Mouse (Mus musculus) thymus, adult 2 months (tissue): ENCODE results near the gene Abtb2. TPM values are rescaled to one million over a fixed set of nuclear protein-coding genes. Genes with fewer than 3 reads are reported as not detected.

Experiments used
- DNase-seq: peaks from one replicate; pipeline ENCODE4 v3.0.0; 2021
- H3K27ac ChIP-seq: fragments of 200-500 bp; 2 replicates; pipeline ENCODE4 v1.5.1; 2012; ENCODE audit warnings: low read length, control low read depth; ENCODE audit not compliant: control insufficient read depth, insufficient read depth
- H3K27me3 ChIP-seq: fragments of 200-500 bp; 2 replicates; pipeline ENCODE4 v1.6.1; 2012; ENCODE audit warnings: mild to moderate bottlenecking, low read length, moderate library complexity, mixed read lengths; ENCODE audit not compliant: control insufficient read depth, insufficient read depth
- H3K36me3 ChIP-seq: fragments of 200-500 bp; 2 replicates; pipeline ENCODE4 v1.6.1; 2012; ENCODE audit warnings: mild to moderate bottlenecking, low read length, moderate library complexity; ENCODE audit not compliant: control insufficient read depth, insufficient read depth
- H3K4me1 ChIP-seq: fragments of 200-500 bp; replicated peaks from 2 replicates; pipeline ENCODE4 v1.6.1; 2012; ENCODE audit warnings: low read length; ENCODE audit not compliant: control insufficient read depth, insufficient read depth
- H3K4me3 ChIP-seq: fragments of 200-500 bp; 2 replicates; pipeline ENCODE4 v1.5.1; 2012; ENCODE audit warnings: mild to moderate bottlenecking, low read length, control low read depth, moderate library complexity; ENCODE audit not compliant: control insufficient read depth, insufficient read depth
- CTCF ChIP-seq: fragments of 200-500 bp; IDR thresholded peaks from 2 replicates; pipeline ENCODE4 v1.5.1; 2012; ENCODE audit warnings: mild to moderate bottlenecking, control low read depth, low read length, moderate library complexity, borderline replicate concordance; ENCODE audit not compliant: control insufficient read depth, poor library complexity, insufficient read depth; ENCODE audit errors: extremely low read depth
- POLR2A ChIP-seq: fragments of 200-500 bp; IDR thresholded peaks from 2 replicates; pipeline ENCODE4 v1.6.1; 2012; ENCODE audit warnings: mild to moderate bottlenecking, low read length, control low read depth, moderate library complexity; ENCODE audit not compliant: control insufficient read depth, poor library complexity, insufficient read depth; ENCODE audit errors: extremely low read depth
- WGBS: fragments of 180-500 bp; shearing (Covaris S2); methylation state at CpG from one replicate; pipeline ENCODE4 v1.1.7; 2018; 5-methylcytosine and 5-hydroxymethylcytosine counted together
- polyA plus RNA-seq: library from polyadenylated mRNA; depleted of rRNA; stranded (reverse); fragments of >200 nt; gene quantifications from 2 replicates; pipeline ENCODE4 v1.2.3, GENCODE M21; 2012

Abtb2 gene
- polyA plus RNA-seq, 1 experiment, result 110 TPM

DNA sequence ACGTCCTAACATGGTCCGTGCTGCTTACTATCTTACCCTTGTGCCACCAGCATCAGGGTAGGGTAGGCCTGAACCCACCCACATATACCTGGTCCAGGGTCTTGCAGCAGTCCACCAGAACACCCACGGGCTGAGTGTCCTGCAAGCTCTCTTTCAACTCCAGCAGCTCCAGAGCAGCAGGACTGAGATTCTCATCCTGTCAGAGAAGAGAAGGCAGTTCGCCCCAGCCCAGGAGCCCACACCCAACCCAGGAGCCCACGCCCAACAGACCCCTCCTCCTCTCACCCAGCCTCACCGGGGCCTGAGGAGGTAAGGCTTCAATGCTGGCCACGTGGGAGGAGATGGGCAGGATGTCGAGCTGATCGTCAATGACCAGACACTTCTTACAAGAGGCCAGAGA, 181.8 kb downstream of the Abtb2 start:
- TF ChIP-seq POLR2A (no peak), CTCF (no peak)
- H3K4me3 ChIP-seq, result no peak overlapping the region
- H3K4me1 ChIP-seq, result no peaks in the 10 kb centered on the region
- WGBS, result 98% methylated on average over 9 of the region's 9 CpGs
- H3K36me3 ChIP-seq, result peaks cover 4% of the 10 kb centered on the region; the same call in 1 of the 2 replicates
- no peak overlapping the region for H3K27ac ChIP-seq
- no peaks in the 10 kb centered on the region for H3K27me3 ChIP-seq
- DNase-seq, result no peak

DNA sequence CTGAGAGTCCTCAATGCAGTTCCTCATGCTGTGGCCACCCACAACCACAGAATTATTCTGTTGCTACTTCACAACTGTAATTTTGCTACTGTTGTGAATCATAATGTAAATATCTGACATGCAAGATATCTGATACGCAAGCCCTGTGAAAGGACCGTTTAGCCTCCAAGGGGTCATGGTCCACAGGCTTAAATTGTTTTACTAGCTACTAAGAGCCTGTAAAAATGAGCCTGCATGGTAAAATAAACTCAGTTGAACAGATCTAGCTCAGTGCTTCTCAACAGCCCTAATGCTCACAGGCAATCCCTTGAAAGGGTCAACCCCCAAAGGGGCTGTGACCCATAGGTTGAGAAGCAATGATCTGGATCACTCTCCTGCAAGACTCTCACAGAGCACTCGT, 183.0 kb downstream of the Abtb2 start:
- peaks cover 10% of the 10 kb centered on the region; the same call in 1 of the 2 replicates for H3K36me3 ChIP-seq
- H3K27ac ChIP-seq, result no peak overlapping the region
- TF ChIP-seq CTCF, result no peak
- TF ChIP-seq POLR2A, result no peak
- no peaks in the 10 kb centered on the region for H3K27me3 ChIP-seq
- WGBS, result 93% methylated on average over 3 of the region's 3 CpGs
- no peaks in the 10 kb centered on the region for H3K4me1 ChIP-seq
- DNase-seq, result no peak
- no peak overlapping the region for H3K4me3 ChIP-seq

DNA sequence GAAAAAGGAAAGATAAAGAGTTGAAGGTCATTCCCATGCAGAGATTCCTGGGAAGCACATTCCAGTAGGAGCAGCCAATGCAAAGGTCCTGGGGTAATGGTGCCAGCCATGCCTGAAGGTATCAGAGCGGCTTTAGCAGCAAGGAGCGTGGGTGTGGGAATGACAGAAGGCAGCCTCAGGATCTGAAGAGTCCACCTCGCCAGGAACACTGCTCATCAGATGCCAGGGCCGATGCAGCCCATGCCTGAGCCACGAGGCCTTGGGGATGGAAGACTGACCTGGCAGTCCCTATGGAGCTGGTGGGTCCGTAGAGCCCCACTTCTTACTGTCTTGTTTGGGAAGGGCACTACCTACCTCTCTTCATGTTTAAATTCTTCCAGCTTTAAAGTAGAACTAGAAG, 185.7 kb downstream of the Abtb2 start:
- peaks cover 10% of the 10 kb centered on the region; the same call in 1 of the 2 replicates for H3K36me3 ChIP-seq
- H3K27me3 ChIP-seq, result no peaks in the 10 kb centered on the region
- WGBS, result 98% methylated on average over 6 of the region's 6 CpGs
- no peak overlapping the region for H3K27ac ChIP-seq
- TF ChIP-seq POLR2A (no peak), CTCF (no peak)
- no peaks in the 10 kb centered on the region for H3K4me1 ChIP-seq
- no peak overlapping the region for H3K4me3 ChIP-seq
- DNase-seq, result no peak

DNA sequence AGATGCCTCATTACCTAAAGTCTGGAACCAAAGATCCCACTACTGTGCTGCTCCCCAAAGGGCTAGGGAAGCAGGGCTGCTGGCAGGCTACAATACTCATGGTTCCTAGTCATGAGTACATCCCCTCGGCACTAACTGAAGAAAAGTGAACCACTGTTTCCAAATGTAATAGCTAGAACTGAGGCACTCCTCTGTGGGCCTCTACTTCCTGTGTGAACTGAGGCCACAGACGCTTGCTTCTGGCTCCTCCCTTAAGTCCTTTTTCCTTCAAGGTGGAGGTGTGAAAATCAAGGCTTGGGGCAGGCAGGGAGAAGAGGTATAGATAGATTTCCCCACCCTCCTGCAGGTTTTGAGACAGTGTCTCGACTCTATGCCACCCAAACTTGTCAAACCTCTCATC, 188.5 kb downstream of the Abtb2 start:
- peaks cover 10% of the 10 kb centered on the region; the same call in 1 of the 2 replicates for H3K36me3 ChIP-seq
- no peak overlapping the region for H3K4me3 ChIP-seq
- WGBS, result 67% methylated on average over 3 of the region's 3 CpGs
- H3K27me3 ChIP-seq, result no peaks in the 10 kb centered on the region
- H3K27ac ChIP-seq, result no peak overlapping the region
- no peak for DNase-seq
- no peak for TF ChIP-seq POLR2A
- no peak for TF ChIP-seq CTCF
- no peaks in the 10 kb centered on the region for H3K4me1 ChIP-seq

DNA sequence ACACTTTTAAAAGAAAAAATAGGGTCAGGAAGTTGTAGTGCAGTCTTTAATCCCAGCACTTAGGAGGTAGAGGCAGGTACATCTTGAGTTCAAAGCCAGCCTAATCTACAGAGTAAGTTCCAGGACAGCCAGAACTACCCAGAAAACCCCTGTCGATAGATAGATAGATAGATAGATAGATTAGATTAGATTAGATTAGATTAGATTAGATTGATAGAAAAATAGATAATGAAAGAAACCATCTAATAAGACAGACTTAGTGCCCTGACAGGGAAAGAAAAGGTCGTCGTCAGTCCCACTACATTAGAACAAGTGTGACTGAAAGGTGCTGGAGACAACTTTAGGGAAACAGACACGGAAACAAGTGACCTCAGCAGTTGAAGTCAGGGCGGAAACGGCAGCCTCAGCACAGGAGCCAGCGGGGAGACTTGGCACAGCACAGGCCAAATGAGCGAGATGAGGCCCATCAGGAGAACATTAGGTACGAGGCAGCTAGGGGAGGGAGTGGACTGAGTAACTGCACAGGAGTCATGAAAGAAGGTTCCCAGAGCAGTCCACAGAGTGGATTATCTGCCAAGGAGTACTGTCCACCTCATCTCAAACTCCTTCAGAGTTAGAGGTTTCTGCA, 189.5 kb downstream of the Abtb2 start:
- H3K4me3 ChIP-seq, result no peak overlapping the region
- H3K27ac ChIP-seq, result no peak overlapping the region
- 98% methylated on average over 9 of the region's 9 CpGs for WGBS
- no peak for TF ChIP-seq POLR2A
- TF ChIP-seq CTCF, result no peak
- DNase-seq, result no peak
- peaks cover 10% of the 10 kb centered on the region; the same call in 1 of the 2 replicates for H3K36me3 ChIP-seq
- H3K27me3 ChIP-seq, result no peaks in the 10 kb centered on the region
- H3K4me1 ChIP-seq, result peaks cover 2% of the 10 kb centered on the region; the same call in 1 of the 2 replicates

DNA sequence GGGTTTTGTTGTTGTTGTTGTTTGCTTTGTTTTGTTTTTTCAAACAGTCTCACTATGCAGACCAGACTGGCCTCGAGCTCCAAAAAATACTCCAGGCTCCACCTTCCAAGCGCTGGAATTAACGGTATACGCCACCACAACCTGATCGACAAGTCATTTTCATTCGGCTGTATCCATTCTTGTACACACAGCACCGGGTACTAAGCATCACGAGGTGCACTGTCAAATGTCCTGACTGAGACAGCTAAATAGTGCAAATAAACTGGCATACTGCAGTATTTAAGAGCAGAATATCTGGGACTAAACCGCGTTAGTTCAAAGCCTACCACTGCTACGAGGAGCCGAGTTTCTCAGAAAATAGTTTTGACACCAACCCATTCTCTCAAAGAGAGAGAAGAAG, 194.3 kb downstream of the Abtb2 start:
- Histone ChIP-seq H3K27ac (no peak overlapping the region), H3K4me1 (peaks cover 2% of the 10 kb centered on the region; the same call in 1 of the 2 replicates), H3K27me3 (no peaks in the 10 kb centered on the region), H3K4me3 (peak overlapping the region; percentile 56), H3K36me3 (no peaks in the 10 kb centered on the region)
- TF ChIP-seq POLR2A, result no peak
- TF ChIP-seq CTCF, result no peak
- no peak for DNase-seq
- under 1% methylated on average over 12 of the region's 12 CpGs for WGBS
